Mouse (Mus musculus) bone marrow macrophage, adult 2 months (primary cell): ENCODE results near the gene Actr3b.

Experiments used
- CTCF ChIP-seq: IDR thresholded peaks from 2 replicates; pipeline ENCODE4 v1.5.1; 2012; ENCODE audit warnings: low read depth, mild to moderate bottlenecking, low read length, moderate library complexity
- POLR2A ChIP-seq: IDR thresholded peaks from 2 replicates; pipeline ENCODE4 v1.6.1; 2012; ENCODE audit warnings: mild to moderate bottlenecking, low read depth, low read length, borderline replicate concordance

DNA sequence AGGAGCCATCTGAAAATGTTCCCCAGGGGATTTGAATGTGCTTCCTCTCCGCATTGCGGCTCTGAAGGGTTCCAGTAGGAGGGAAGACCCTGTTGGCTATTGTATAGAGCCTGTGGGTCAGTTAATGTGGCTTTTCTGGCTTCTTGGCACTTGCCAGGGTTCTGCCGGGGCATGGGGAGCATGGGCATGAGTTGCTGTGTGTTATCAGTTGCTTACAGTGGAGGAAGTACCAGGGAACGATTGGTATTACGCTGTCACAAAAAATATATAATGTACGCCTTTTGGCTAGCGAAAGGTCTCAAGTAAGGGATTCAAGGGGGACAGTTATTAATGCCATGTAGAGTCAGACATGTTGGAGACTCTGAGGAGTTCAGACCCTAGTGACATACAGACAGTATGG, 87.4 kb downstream of the Actr3b start:
- no peak for TF ChIP-seq CTCF
- TF ChIP-seq POLR2A, result no peak
